Mouse (Mus musculus) ovary, adult 18-20 months (tissue): ENCODE measurements around the gene Glrx5.

Experiments used
- DNase-seq: peaks from one replicate; pipeline ENCODE4 v3.0.0; 2022; ENCODE audit warnings: low spot score, mixed read lengths

The Glrx5 gene

GRCm38 (mm10) chr12:105004956-105005714 lies 27.4 kb upstream of the Glrx5 start:
- peak; percentile 39 for DNase-seq

DNA sequence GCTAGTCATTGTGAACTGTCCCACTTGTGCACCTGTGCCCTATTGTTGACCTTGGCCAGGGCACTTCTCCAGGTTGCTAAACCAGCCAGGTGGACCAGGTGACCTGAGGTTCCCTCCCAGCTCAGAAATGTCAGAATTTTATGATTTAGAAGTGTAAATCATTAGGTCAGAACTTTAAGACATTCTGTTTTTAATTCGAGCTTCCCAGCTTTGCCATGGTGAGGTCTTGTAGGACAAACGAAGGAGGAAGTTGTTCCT lies 26.8 kb upstream of the Glrx5 start:
- no peak for DNase-seq

DNA sequence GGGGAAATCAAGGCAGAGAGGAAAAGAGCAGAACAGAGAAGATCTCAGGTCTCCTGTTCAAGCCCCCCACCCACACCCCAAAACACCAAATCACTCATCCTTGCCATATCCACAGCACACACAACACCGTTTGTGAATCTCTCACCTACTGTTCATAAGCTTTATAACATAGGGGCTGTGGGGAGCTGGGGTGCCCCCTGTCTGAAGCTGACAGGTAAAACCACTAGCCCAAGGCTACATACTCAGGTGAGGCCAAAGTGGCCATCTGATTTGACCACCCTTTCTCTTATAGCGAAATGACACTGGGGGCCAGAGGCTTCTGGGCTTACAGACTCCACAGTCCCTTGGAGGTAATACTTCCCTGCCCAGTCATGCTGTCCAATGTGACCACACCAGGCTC lies 24.3 kb upstream of the Glrx5 start:
- DNase-seq = no peak

DNA sequence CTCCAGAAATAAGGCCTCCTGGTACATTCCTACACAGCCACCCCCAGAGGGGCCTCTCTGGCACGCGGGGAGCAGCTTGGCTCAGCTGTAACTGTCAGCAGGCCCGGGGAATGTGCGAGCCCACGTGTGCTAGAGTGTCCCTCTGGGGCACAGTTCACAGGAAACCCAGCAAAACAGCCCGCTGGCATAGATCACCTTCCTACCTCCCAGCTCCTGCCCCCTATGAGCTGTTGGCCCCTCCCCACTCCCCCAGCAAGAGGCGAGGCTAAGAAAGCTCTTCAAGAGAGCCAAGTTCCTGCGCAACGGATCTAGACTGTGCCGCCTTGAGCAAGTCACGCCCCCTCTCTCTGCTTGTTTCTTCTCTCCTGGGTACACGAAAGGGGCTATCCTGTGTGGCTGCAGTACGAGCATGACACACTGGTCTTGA lies 23.7 kb upstream of the Glrx5 start:
- DNase-seq = peak; percentile 52

DNA sequence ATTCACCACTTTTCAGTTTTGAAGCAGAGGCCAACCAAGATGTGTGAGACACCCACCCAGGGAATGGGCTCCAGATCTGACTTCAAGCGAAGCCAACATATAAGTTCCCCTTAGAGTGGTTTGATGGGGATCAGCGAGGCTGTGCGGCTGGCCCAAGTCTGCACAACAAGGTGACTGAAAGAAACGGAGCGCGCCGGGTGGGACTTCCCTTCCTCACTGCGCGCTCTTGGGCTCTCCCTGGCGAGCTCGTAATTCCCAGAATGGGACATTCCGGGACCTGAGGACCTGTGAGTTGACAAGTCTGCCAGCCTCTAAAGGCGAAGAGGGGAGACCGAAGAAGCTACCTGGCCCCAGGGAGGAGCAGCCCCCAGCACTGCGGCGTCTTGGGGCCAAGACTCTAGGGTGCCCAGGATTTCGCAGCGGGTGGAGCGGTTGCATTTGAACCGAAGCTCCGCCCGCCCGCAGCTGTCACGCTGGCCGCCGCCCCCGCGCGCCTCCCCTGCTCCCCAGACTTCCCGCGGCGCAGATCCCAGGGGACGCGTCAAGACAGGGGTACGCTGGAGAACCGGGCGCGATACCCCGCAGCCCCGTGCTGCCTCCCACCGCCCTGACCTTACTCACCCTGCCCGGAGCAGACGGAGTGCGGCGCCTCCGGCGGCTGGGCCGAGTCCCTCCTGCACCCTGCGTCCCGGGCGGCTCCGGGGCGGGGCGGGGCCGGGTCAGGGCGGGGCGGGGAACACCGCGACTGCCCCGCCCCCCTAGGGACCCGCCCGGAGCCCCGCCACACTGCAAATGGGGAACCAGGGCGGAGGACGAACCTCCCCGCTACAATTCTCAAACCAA lies 22.9 kb upstream of the Glrx5 start, which contains the start of gene Syne3:
Gene Syne3 (minus strand): TSS at position 440 of the 843 bp plus-strand sequence.
- DNase-seq = peak; percentile 51

- DNase-seq = no peak
These were observed 22.2 kb upstream of the Glrx5 start for GRCm38 (mm10) chr12:105010213-105010790.

- DNase-seq = no peak
These were observed 20.9 kb upstream of the Glrx5 start for GRCm38 (mm10) chr12:105011589-105011988.

DNA sequence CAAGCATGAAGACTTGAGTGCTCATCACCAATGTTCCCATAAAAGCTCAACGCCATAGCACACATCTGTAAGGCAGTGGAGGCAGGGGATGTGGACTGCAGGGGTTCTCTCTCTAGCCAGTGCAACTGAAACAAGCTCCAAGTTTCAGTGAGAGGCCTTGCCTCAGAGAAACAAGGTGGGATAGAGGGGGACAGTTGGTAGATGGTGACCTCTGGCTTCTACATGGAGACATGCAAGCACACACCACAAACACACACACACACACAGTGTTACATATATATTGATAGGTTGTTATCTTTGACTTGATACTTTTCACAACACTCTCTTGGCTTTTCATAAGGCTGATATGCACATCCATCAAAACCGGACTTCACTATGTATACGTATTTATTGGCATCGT lies 20.2 kb upstream of the Glrx5 start:
- DNase-seq = no peak

- peak; percentile 54 for DNase-seq
These were observed 19.4 kb upstream of the Glrx5 start for GRCm38 (mm10) chr12:105013065-105013464.

GRCm38 (mm10) chr12:105016199-105016598 lies 16.3 kb upstream of the Glrx5 start:
- DNase-seq = no peak

DNA sequence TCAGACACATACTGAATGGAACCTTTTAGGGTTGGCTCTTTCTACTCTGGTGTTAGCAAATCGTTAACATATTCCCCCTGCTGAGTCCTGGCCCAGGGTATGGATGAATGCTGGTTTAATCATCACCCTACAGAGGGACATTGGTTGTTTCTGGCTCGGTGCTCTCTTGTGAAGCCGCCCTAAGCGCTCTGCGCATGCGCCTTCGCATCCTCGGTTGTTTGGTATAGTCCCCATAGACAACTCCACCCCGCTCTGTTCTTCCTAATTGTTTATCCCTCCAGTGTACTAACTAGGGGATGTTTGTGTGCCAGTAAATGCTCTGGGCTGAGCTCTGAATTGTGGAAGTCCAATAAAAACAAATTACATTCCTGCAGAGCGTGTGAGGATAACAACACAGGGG lies 15.8 kb upstream of the Glrx5 start:
- no peak for DNase-seq

DNA sequence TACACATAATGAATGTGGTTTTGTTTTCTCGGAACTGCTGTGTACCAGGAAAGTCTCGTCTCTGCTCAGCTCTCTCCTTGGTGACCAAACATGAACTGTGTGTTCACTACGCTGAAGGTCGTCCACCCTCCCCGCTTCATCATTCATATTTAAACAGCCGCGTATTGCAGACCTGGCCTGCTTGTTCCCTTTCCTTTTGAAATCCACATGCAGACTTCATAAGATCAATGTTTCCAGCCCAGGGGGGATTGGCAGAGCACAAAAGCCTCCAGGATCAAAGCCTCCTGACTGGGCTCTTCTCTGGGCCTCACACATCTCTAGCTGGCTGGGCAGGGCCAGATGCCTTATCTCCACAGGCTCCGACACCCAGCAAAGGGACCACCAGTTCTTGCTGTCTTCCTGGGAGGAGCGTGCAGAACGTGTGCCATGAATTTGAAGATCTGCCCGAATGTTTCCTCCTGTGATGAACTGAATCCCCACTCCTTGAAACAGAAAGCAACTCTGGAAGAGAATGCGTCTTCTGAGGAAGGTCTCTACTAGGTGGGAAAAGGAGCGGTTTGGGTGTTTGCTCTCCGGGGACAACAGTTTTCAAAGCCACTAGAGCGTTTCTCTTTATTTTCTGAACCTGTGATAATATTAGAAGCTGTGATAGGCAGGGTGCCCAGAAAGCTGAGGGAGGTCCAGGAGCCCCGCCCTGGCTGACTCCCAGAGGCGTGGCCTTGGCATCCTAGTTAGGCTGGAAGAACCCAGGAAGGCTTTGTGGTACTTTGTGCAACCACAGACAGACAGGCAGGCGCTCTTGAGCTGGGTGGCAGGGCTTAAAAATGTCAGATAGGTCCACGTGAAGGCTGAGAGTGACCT lies 12.9 kb upstream of the Glrx5 start:
- peak; percentile 82 for DNase-seq

GRCm38 (mm10) chr12:105021441-105022069 lies 10.9 kb upstream of the Glrx5 start:
- no peak for DNase-seq

GRCm38 (mm10) chr12:105022141-105022540 lies 10.3 kb upstream of the Glrx5 start:
- DNase-seq = no peak

GRCm38 (mm10) chr12:105022776-105023175 lies 9.7 kb upstream of the Glrx5 start:
- no peak for DNase-seq

GRCm38 (mm10) chr12:105025271-105025946 lies 7.1 kb upstream of the Glrx5 start:
- DNase-seq = no peak

DNA sequence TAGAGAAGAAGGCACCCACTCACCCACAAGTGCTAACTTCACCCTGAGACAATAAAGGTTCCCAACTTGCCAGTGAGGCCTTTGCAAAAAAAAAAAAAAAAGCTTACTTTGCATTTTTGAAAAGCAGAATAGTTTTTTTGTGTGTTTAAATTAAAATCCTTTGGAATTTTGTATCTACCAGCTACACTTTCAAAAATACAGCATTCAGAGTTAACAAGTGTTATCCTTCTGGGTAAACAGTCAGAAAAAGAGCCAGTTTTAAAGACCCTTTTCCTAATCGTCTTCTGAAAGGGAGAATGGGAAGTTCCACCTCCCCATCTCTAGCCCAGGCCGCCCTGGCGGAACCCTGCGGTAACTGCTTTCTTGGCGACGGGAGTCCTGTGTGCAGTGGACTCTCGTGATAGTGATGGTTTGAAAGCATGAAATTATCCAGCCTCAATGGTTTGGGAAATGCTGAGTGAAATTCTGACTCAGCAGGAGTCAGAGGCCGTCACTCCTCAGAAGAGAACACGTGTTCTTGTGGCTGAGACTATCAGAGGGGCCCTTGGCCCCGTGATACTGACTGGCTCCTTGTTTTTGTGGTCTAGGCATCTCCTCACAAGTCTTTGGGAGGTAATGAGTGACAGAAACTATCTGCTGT lies 6.4 kb upstream of the Glrx5 start:
- no peak for DNase-seq

DNA sequence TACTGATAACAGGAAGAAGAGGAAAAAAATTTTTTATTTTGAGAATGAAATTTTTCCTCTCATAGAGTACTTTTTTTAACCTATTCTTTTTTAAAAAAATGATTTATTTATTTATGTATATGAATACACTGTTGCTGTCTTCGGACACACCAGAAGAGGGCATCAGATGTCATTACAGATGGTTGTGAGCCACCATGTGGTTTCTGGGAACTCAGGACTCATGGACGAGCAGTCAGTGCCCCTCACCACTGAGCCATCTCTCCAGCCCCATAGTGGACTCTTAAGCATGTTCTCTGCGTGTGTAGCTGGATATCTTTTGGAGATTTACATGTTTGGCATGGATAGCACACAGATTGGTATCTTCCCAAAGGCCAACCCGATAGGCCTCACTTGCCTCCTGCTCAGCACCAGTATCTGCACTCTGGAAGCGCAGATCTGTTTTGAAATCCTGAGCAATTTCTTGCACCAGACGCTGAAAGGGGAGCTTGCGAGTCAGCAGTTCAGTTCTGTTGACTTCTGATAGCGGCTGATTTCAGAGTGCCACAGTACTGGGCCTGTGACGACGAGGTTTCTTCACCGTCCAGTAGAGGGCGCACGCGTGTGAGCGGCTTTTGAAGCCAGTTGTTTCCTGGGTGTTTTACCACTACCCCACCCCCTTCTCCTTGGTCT lies 5.0 kb upstream of the Glrx5 start:
- DNase-seq = peak; percentile 45

DNA sequence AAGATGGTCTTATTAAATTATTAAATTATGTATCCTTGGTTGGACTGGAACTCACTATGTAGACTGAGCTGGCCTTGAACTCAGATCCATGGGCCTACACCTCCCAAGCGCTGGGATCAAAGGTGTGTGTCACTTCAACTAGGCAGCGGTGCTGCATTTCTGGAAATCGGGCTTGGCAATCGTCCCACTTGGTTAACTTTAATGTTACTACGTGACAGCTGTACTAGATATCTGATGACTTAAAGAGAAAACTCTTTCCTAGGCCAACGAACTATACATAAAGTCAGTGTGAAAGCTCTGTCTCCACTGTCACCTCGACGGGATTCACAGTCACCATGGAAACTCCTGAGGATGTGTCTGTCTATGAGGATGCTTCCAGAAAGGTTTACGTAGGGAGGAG lies 2.6 kb upstream of the Glrx5 start:
- DNase-seq = no peak
